Comparison of ENCODE assay signal across 1 mouse cellular context in genomic region chr8:70212112-70213055, GRCm38 (mm10).
TF ChIP-seq lines count a peak whose summit lies in the region.

Slc25a42 (minus strand) TSS chr8:70212305.

TF ChIP-seq in MEL, 35 proteins besides CTCF, POLR2A, EP300 and RAD21 (continued from another document):
- TF ChIP-seq BHLHE40 (IDR thresholded peaks at IDR 0.05; ENCODE audit: borderline replicate concordance, low read depth, low read length) (no peak), TCF12 (IDR thresholded peaks at IDR 0.05; ENCODE audit: low read depth, low read length) (peak; percentile 73), E2F4 (IDR thresholded peaks at IDR 0.05; ENCODE audit: borderline replicate concordance, low read depth, low read length) (0 out of 2 replicates have a peak, but pooled peaks have one; percentile 67), MAX (IDR thresholded peaks at IDR 0.05; ENCODE audit: low read length) (peak; percentile 76)
